Mouse (Mus musculus) lung, embryonic 16.5 days (tissue): ENCODE results near the gene Dtnb. TPM values are rescaled to one million over a fixed set of nuclear protein-coding genes. Genes with fewer than 3 reads are reported as not detected.
A peak's percentile ranks its signal among the peaks of the same experiment; 100 is the strongest.

Source experiments
- ATAC-seq: fragments of 200-750 bp; cut with Nextera tagmentation; 2 replicates; pipeline ENCODE4 v1.8.0; 2017; ENCODE audit warnings: low read depth, mild to moderate bottlenecking, moderate library complexity
- H3K27ac ChIP-seq: fragments of 300-500 bp; sonication (generic); 2 replicates; pipeline ENCODE4 v1.5.1; 2014; ENCODE audit warnings: mild to moderate bottlenecking, control low read depth, low read length
- H3K27me3 ChIP-seq: fragments of 300-500 bp; sonication (generic); 2 replicates; pipeline ENCODE4 v1.6.1; 2014; ENCODE audit warnings: low read depth, low read length, mixed read lengths; ENCODE audit not compliant: control insufficient read depth, insufficient read depth
- H3K36me3 ChIP-seq: fragments of 300-500 bp; sonication (generic); 2 replicates; pipeline ENCODE4 v1.6.1; 2014; ENCODE audit warnings: low read length; ENCODE audit not compliant: control insufficient read depth, insufficient read depth
- H3K4me1 ChIP-seq: fragments of 300-500 bp; sonication (generic); replicated peaks from 2 replicates; pipeline ENCODE4 v1.6.1; 2014; ENCODE audit warnings: low read length, mixed read lengths; ENCODE audit not compliant: control insufficient read depth, insufficient read depth
- H3K4me2 ChIP-seq: fragments of 300-500 bp; sonication (generic); 2 replicates; pipeline ENCODE4 v1.6.1; 2014; ENCODE audit warnings: low read depth, low read length, control low read depth
- H3K4me3 ChIP-seq: fragments of 300-500 bp; sonication (generic); 2 replicates; pipeline ENCODE4 v1.5.1; 2014; ENCODE audit warnings: mild to moderate bottlenecking, low read length, control low read depth
- H3K9ac ChIP-seq: fragments of 300-500 bp; sonication (generic); 2 replicates; pipeline ENCODE4 v1.6.1; 2014; ENCODE audit warnings: low read length, control low read depth
- H3K9me3 ChIP-seq: fragments of 300-500 bp; sonication (generic); 2 replicates; pipeline ENCODE4 v1.6.1; 2016; ENCODE audit warnings: low read length; ENCODE audit not compliant: control insufficient read depth
- WGBS: fragments of 180-500 bp; shearing (Covaris S2); extraction: QIAGEN DNeasy Blood & Tissue Kit; methylation state at CpG from one replicate; pipeline ENCODE4 v1.1.7; 2014; 5-methylcytosine and 5-hydroxymethylcytosine counted together
- polyA plus RNA-seq: library from polyadenylated mRNA; unstranded; fragments of >200 nt; fragmentation: Nextera tagmentation; extraction: Ambion mirVana; gene quantifications from 2 replicates; pipeline ENCODE4 v1.2.1, GENCODE M21; 2015

The Dtnb gene
- polyA plus RNA-seq, 1 experiment from 2014 or later, result 28.2 TPM

GRCm38 (mm10) chr12:3808396-3808981 is 236.3 kb downstream of the Dtnb start:
- H3K9ac ChIP-seq, result peak overlapping the region; percentile 88
- H3K9me3 ChIP-seq, result no peaks in the 10 kb centered on the region
- ATAC-seq, result peak; percentile 1; the same call in 1 of the 2 replicates
- H3K36me3 ChIP-seq, result no peaks in the 10 kb centered on the region
- H3K27ac ChIP-seq, result peak overlapping the region; percentile 96
- no peaks in the 10 kb centered on the region for H3K27me3 ChIP-seq
- H3K4me1 ChIP-seq, result peaks cover 46% of the 10 kb centered on the region
- H3K4me2 ChIP-seq, result peak overlapping the region; percentile 85
- peak overlapping the region; percentile 82 for H3K4me3 ChIP-seq
- 7% methylated on average over 10 of the region's 10 CpGs for WGBS

GRCm38 (mm10) chr12:3809520-3810180 is 237.5 kb downstream of the Dtnb start:
- H3K4me3 ChIP-seq, result no peak overlapping the region
- WGBS, result 48% methylated on average over 7 of the region's 7 CpGs
- ATAC-seq, result no peak

DNA sequence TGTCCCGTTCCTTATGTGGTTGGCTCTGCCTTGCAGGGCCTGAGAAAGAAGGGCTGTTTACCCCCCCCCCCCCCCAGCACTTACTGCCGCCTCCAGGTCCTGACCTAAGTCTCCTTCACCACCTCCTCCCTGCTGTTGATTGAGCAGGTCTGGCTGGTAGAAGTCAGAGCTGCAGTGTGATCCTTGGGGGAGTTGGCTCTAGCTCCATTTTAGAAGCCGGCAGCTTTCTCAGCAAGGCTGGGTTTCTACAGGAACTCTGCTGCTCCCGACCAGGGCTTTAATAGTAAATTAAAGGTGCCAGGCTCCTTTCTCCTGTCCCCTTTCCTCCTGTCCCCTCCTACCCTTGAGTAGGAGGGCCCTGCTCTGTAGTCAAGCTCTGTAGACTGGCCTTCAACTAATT is 238.3 kb downstream of the Dtnb start:
- Histone ChIP-seq H3K9ac (peak overlapping the region; percentile 43), H3K4me2 (peak overlapping the region; percentile 35), H3K4me3 (0 out of 2 replicates have a peak overlapping the region, but pooled peaks have one; percentile 10), H3K4me1 (peaks cover 50% of the 10 kb centered on the region), H3K9me3 (no peaks in the 10 kb centered on the region), H3K27ac (peak overlapping the region; percentile 32; the same call in 1 of the 2 replicates), H3K36me3 (no peaks in the 10 kb centered on the region), H3K27me3 (no peaks in the 10 kb centered on the region)
- ATAC-seq, result no peak
- WGBS, result 23% methylated on average over 4 of the region's 4 CpGs

More at GRCm38 (mm10) chr12:3809520-3810180, 237.5 kb downstream of the Dtnb start:
- H3K9ac ChIP-seq, result no peak overlapping the region
- H3K9me3 ChIP-seq, result no peaks in the 10 kb centered on the region
- H3K4me2 ChIP-seq, result peak overlapping the region; percentile 35; the same call in 1 of the 2 replicates
- no peaks in the 10 kb centered on the region for H3K36me3 ChIP-seq
- no peak overlapping the region; the same call in 1 of the 2 replicates for H3K27ac ChIP-seq
- peaks cover 46% of the 10 kb centered on the region for H3K4me1 ChIP-seq
- no peaks in the 10 kb centered on the region for H3K27me3 ChIP-seq

DNA sequence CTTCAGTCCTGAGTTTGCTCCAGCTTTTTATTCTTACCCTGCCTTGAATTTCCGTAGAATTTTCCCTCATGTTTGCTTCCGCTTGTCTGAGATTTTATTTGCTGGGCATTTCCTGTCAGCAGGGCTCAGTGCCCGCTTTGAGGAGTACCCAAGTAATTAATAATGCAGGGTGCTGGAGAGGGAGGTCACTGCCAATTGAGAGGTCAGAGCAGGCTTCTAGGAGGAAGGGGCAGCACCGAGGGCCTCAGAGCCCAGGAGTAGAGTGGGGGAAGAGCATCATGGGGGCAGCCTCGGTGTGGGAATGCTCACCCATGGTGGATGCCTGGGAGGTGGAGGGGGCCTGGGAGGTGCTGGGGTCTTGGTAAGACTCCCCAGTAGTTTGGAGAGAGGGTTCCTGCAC is 239.4 kb downstream of the Dtnb start:
- WGBS, result 16% methylated on average over 5 of the region's 5 CpGs
- no peaks in the 10 kb centered on the region for H3K9me3 ChIP-seq
- peak overlapping the region; percentile 27; the same call in 1 of the 2 replicates for H3K4me2 ChIP-seq
- H3K4me1 ChIP-seq, result peaks cover 47% of the 10 kb centered on the region
- H3K27me3 ChIP-seq, result no peaks in the 10 kb centered on the region
- 0 out of 2 replicates have a peak overlapping the region, but pooled peaks have one; percentile 4 for H3K4me3 ChIP-seq
- 0 out of 2 replicates have a peak overlapping the region, but pooled peaks have one; percentile 19 for H3K9ac ChIP-seq
- peak overlapping the region; percentile 25; the same call in 1 of the 2 replicates for H3K27ac ChIP-seq
- no peak for ATAC-seq
- no peaks in the 10 kb centered on the region for H3K36me3 ChIP-seq

- no peaks in the 10 kb centered on the region for H3K36me3 ChIP-seq
- no peak overlapping the region for H3K9ac ChIP-seq
- no peak overlapping the region for H3K27ac ChIP-seq
- H3K4me1 ChIP-seq, result peaks cover 54% of the 10 kb centered on the region
- ATAC-seq, result no peak
- 47% methylated on average over 6 of the region's 6 CpGs for WGBS
- no peak overlapping the region for H3K4me2 ChIP-seq
- H3K9me3 ChIP-seq, result no peaks in the 10 kb centered on the region
- H3K4me3 ChIP-seq, result no peak overlapping the region
- H3K27me3 ChIP-seq, result no peaks in the 10 kb centered on the region
These were observed 240.1 kb downstream of the Dtnb start for GRCm38 (mm10) chr12:3812251-3812650.

- no peaks in the 10 kb centered on the region for H3K36me3 ChIP-seq
- H3K4me3 ChIP-seq, result no peak overlapping the region
- H3K9me3 ChIP-seq, result no peaks in the 10 kb centered on the region
- no peak overlapping the region for H3K27ac ChIP-seq
- WGBS, result 75% methylated on average over 8 of the region's 8 CpGs
- ATAC-seq, result no peak
- H3K4me2 ChIP-seq, result no peak overlapping the region
- H3K9ac ChIP-seq, result no peak overlapping the region
- H3K4me1 ChIP-seq, result peaks cover 55% of the 10 kb centered on the region
- no peaks in the 10 kb centered on the region for H3K27me3 ChIP-seq
These were observed 241.0 kb downstream of the Dtnb start for GRCm38 (mm10) chr12:3813138-3813537.

DNA sequence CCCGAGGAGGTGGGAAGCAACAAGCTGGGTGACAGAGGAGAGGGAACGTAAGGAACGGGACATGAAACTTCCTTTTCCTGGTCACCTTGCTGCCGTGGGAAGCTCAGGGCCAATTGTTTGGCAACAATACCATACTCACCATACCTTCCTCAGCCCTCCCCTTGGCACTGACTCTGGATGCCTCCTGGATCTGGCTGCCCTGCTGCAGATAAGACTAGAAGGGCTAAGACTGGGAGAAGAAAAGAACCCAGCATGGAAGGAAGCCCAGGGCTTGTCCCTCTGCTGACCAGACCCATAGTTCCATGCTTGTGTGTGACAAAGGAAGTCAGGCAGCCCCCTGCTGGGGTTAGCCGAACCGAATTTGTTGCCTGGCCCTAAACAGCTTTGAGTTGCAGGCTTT is 243.2 kb downstream of the Dtnb start:
- no peaks in the 10 kb centered on the region for H3K9me3 ChIP-seq
- peaks cover 44% of the 10 kb centered on the region for H3K4me1 ChIP-seq
- H3K27me3 ChIP-seq, result no peaks in the 10 kb centered on the region
- no peak overlapping the region for H3K4me2 ChIP-seq
- ATAC-seq, result no peak
- no peak overlapping the region for H3K9ac ChIP-seq
- H3K4me3 ChIP-seq, result no peak overlapping the region
- 56% methylated on average over 6 of the region's 6 CpGs for WGBS
- no peak overlapping the region for H3K27ac ChIP-seq
- no peaks in the 10 kb centered on the region for H3K36me3 ChIP-seq

DNA sequence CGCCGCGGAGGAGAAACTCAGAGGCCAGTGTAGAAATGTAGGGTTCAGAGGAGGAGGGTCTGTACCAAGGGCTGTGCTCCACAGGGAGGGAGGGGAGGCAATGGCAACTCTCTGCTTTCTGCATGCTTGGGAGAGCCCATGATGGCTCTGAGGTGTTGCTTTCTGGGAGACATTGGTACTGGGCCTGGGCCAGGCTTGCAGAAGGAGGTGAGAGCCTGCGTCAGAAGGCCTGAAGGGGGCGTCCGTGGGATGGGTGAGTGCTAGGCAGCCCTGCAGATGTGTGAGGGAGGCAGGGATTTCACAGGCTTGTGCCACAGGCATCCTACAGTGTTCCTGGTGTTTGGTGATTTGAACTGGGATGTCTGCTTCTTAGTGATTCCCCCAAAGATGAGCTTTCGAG is 244.9 kb downstream of the Dtnb start:
- Histone ChIP-seq H3K27me3 (no peaks in the 10 kb centered on the region), H3K9ac (no peak overlapping the region), H3K4me3 (no peak overlapping the region), H3K27ac (no peak overlapping the region), H3K4me1 (peaks cover 29% of the 10 kb centered on the region; the same call in 1 of the 2 replicates), H3K4me2 (no peak overlapping the region), H3K9me3 (no peaks in the 10 kb centered on the region), H3K36me3 (no peaks in the 10 kb centered on the region)
- WGBS, result 64% methylated on average over 7 of the region's 7 CpGs
- ATAC-seq, result no peak

- peaks cover 25% of the 10 kb centered on the region; the same call in 1 of the 2 replicates for H3K4me1 ChIP-seq
These were observed 245.4 kb downstream of the Dtnb start for GRCm38 (mm10) chr12:3817566-3817965.

More at GRCm38 (mm10) chr12:3817566-3817965, 245.4 kb downstream of the Dtnb start:
- Histone ChIP-seq H3K4me2 (no peak overlapping the region), H3K36me3 (no peaks in the 10 kb centered on the region), H3K27ac (no peak overlapping the region), H3K9ac (no peak overlapping the region), H3K9me3 (no peaks in the 10 kb centered on the region), H3K4me3 (no peak overlapping the region), H3K27me3 (no peaks in the 10 kb centered on the region)
- no peak for ATAC-seq
- 61% methylated on average over 5 of the region's 5 CpGs for WGBS
